Mouse (Mus musculus) B cell, adult 2 months (primary cell): Measurements from ENCODE around the gene Rreb1.
A peak's percentile ranks its signal among the peaks of the same experiment; 100 is the strongest.

ENCODE experiments used
- DNase-seq, 2 experiments: peaks; one replicate each; pipeline ENCODE4 v3.0.0; 2022

The Rreb1 gene

DNA sequence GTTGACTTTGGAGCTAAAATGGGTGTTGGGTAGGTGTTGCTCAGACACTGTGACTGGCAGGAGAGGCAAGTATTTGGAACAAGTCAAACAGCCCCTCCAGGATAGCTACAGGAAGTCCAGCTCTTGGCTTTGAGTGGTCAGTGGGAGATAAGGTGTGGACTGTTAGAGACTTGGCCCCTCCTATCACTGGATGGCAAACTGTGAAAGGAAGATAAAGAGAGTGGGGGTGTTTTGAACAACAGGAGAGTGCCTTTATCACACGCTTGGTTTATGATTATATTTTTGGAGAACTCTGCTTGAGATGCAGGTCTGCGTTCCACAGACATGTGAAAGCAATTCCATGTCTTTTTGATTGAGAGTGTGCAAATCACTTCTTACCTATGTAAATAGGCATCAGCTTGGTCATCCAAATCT lies 100.7 kb downstream of the Rreb1 start:
- DNase-seq, result no peak

DNA sequence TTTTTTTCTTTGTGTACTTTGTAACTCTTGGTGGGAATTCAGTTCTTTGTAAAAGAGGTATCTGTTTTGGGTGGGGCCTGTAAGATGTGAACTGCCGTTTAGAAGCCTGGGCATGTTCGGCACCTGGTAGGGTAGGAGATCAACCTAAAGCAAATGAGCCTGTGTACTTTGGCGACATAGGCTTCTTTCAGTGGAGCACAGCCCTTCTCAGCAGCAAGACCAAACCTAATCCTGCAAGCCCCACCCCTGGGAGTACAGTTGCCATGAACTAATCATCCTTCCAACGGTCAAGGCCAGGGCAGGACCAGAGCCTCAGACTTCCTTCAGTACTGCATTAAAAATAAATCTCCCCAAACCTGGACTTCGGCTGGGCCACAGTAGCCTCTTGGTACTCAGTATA lies 101.4 kb downstream of the Rreb1 start:
- DNase-seq, result no peak

DNA sequence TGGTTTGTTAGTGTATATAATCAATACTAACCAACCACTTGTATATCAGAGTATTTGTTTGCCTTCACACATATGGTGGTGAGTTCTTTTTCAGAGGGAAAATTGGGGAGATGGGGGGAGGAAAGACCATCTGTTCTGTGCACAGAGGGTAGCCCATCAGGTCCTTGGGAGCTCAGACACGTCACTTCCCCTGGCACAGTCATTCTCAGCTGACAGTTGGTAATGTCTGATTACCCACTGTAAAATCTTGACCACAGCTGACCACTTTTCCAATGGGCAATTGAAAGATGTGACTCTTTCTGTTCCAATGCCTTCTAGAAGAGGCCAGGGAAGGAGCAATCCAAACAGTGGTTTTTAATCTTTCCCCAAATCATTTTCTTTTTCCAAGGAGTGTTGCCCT lies 101.8 kb downstream of the Rreb1 start:
- DNase-seq, result no peak

DNA sequence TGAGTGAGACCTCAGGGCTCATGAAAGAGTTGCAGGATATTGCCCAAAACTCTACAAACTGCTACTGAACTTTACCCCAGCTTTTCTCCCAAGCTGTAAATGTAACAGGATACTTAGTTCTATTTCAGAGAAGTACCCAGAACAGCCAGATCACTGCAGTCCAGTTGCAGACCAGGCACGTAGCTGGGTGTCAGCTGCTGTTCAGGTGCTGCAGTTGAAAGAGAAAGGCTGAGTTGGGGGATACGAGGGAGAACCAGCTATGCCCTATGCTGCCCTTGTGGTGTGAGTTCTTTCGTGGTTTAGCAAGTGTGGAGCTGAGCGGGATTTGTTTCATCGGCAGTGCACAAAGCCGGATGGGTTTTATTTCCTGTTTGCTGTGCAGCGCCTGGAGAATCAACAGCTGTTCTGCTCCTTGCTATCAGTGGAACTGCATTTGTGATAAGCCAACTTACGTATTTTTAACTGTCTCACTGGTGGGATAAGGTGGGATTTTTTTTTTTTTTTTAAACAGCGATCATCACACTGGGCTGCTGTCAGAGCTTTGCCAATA lies 102.5 kb downstream of the Rreb1 start:
- DNase-seq, result peak in 1 of 2 experiments; percentile 27

DNA sequence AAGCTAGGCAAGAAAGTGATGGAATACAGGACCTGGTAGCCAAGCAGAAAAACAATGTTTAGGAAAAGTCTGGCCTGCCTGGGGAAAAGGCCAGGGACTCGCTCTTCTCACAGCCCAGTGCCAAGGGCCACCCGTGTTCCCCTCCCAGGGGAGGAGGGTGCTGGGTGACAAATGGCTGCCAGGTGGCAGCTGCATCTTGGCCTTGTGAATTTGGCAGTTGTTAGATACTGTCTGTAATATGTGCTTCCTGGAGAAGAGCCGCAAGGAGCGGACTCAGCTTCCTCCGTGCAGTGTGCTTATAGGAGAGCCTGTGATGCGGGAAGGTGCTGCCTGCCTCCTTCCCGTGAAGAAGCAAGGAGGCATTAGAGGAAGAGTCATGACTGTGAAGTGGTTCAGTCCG lies 104.3 kb downstream of the Rreb1 start:
- DNase-seq, result no peak

DNA sequence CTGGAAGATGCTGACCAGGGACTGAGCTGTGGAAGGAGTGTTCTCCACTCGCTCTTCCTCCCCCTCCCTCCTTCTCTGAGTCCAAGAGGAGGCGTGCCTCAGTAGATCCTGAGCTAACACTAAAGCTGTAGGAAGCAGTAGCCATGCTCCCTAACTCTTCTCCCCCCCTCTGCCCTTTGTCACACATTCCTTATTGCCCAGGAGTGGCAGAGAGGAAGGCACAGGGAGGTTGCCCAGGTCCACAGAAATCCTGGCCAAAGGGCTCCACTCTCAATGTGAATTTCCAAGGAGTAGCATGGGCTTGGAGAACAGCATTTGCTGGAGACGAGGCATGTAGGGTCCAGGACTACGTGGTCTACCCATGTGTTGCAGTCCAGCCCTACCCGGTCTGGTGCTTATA lies 104.8 kb downstream of the Rreb1 start:
- no peak for DNase-seq

DNA sequence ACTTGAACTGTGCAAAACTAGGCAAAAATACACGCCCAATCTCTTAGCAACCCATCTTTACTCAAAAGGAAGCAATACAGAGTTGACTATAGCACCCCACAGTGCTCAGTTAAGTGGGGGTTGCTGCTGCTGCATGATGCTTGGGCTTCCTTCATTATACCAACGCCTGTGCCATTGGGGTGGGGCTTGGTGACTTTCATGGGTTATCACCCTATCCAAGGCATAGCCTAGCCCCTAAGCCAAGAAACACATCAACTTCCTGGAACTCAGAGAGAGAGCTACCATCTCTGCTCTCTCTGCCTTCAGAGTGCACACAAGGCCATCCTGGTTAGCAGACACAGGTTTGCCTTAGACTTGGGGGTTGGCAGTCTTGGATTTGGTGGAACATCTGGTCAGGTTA lies 107.2 kb downstream of the Rreb1 start:
- no peak for DNase-seq

DNA sequence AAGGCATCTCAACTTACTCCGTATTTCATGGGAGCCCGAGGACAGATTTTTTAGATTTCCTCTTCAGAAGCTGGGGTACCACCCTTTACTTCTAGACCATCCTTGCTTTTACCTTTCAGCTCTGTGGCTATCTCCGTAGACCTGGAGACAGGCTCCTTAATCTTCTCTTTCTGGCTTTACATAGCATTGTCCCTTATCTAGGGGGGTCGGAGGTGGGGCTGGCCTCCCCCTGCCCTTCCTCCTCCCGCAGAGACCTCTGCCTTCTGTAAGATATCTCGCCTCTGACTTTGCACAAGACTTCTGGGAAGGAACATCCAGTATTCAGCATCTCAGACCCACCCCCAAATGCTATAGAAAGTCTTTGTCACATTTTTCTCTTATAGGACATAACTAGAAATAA lies 107.8 kb downstream of the Rreb1 start:
- DNase-seq, result no peak

DNA sequence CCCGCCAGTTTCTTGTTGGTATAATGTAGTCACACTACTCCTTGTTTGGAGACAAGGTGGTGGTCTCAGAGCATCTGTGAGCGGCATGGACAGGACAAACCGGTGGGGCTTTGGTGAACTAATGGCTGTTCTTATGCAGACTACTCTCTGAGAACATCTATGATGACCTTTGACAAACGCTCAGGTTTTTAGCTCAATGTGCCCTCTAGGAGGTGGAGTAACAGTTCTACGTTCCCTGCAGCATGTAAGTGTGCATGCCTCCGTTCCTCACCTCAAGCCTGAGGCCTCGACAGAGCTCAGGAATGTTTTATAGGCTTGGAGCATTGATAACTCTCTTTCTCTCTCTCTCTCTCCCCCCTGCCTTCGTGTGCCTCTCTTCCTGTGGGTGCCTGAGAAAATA lies 116.6 kb downstream of the Rreb1 start:
- no peak for DNase-seq

DNA sequence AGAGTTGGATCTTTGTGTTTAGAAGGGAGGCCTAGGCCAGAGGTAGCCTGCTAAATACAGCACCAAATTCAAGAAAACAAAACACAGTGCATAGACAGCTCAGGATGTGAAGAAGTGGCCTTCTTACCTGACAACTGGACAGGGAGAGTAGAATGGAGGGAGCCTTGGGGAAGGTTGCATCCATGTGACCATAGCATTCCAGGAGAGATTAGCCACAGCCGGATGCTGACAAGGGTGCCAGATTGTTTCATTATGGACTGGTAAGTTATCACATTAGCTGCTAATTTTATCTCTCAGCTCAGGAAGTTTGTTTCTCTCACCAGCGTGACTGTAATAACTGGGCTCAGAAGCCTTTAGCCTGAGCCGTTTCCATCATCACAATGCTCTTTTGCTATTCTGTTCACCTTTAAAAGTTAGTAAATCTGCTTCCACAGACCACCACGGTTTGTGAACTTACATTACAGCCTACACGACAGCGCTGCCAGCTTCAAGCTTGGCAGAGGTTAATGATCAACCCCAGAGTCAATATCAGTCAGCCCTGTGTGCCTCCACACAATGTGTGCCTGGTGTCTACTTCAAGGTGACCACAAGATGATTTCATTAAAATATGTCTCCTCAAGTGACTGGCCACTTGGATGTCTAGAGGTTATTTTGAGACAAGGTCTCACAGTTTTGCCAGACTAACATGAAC lies 117.5 kb downstream of the Rreb1 start:
- no peak for DNase-seq

DNA sequence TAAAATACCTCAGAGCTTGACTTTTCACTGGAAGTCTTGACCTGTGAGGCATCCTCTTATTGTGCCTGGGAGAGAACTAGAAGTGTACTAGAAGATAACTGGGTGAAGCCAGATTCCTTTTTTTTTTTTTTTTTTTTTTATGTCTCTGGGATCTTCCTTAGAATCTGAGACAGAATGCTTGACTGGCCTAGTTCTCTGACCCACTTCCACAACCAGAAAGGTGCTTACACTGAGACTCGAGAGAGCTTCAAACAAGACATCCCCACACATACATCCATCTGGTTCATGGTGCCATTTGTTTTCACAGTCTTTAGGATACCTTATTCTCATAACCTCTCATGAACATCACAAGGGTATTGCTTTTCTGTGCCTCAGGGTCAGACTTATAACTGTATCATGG lies 118.2 kb downstream of the Rreb1 start:
- no peak for DNase-seq

DNA sequence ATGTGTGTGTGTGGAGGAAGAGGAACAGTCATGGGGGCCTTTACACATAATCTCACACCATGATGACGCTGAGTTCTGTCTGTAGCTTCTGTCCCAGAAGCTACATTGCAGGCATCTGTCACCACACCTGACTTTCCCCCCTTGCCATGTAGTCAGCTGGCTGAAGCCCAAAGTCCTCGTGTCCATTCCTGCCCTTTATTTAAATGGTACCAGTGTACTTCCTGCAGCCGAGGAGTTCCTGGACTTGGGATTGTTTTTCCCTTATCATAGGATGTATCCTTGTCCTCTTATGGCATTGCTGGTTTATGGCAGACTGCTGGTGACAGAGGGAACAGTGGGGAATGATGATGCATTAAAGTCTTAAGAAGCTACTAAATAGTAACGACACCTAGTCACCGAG lies 120.6 kb downstream of the Rreb1 start:
- no peak for DNase-seq

DNA sequence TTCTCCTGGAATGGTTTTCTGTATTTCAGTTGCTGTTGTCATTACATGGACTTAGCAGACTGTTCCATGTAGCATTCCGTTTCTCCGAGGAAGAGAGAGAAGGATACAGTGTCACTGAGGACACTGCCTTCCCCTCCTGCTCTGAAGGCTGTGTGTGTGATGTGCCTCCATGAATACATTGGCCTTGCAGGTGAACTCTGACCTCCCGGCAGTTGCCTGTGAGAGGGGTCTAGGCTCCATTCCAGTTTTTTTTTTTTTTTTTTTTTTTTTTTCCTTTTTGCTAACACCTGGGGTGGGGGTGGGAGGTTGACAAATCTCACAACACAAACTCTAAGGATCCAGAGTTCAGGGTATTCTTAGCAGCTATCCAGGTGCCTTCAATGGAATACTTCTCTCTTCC lies 124.8 kb downstream of the Rreb1 start:
- DNase-seq, result no peak

DNA sequence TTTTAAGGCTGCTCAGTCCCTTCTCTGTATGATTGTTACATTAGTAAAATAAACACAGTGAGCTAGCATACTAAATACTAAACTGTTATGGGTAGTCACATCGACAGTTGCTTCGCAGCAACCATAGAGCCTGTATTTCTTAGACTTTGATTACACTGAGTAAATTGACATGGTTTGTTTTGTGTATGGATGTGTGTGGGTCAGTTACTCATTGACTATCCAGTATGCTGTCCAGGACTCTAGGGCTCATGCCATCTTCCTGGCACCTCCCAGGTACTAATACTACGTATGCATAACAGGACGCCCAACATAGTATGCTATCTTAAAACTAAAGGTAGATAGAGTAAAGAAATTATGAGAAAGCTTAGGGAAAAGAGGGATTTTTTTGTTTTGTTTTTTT lies 125.3 kb downstream of the Rreb1 start:
- no peak for DNase-seq

DNA sequence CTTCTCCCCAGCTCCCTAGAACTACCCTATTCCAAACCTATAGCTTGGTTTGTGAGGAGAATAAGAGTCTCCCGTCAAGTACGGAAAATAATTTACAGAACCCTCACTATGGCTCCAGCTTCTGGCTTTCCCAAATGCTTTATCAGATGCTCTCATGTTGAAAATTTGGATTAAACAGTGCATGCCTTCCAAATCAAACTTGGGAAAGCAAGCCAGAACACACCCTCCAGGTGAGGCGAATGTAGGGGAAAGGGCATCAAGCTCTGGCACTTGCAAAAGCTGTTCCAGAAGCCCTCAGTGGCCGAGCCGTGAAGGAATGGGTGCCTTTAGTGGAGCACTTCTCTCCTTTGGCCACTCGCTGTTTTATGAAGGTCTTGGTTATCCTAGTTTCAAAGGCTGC lies 126.2 kb downstream of the Rreb1 start:
- no peak for DNase-seq

DNA sequence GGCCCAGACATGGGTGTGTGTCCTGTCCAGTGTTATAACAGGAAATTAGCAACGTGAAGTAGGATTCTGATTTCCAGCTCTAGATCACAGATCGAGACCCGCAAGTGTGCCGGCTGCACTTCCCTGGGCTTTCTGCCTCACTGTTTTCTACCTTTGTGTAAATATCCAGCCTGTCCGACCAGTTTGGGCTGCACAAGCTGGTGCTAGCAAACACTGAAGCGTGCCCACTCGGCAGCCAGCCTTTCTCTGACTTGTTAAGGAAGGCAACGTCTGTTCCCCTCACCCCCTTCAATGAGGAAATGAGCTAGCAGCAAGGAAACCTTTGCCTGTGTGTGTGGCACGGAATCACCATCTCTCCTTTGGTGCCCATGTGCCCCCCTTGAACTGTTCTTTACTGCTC lies 129.9 kb downstream of the Rreb1 start:
- DNase-seq, result no peak

DNA sequence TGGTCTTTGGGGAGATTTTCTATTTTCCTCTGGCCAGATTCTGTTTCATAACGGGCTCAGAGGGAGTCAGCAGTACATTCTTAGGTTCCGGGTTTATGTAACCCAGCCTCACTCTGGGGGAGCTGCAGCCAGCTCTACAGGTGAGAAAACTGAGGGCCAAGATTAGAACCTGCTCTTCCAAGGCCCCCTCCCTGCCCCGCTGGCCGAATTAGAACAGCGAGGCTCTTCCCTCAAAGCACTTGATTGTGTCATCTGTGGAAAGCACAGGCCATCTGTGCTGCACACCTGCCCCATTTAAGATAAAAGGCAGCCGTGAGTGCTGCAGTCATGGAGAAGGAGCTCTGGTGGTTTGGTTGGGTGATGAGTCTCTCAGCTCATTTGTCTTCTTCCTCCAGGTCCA lies 130.3 kb downstream of the Rreb1 start:
- DNase-seq, result no peak

DNA sequence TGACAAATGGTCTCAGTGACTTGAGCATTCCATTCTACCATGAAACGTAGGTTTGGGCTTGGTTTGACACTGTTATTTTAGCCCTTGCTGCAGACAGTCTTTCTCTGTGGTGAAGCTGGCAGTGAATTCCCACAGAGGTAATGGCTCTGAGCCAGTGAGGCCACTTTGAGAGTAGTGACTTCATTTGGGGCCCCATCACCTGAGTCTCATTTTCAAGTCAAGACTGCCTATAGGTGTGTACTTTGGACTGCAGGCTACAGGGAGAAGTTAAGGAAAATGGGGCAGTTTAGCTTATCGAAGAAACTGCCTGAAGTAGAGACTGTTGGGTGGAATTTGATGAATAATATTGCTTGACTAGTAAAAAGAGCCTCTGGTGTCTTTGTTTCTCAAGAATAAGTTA lies 131.0 kb downstream of the Rreb1 start:
- DNase-seq, result no peak

DNA sequence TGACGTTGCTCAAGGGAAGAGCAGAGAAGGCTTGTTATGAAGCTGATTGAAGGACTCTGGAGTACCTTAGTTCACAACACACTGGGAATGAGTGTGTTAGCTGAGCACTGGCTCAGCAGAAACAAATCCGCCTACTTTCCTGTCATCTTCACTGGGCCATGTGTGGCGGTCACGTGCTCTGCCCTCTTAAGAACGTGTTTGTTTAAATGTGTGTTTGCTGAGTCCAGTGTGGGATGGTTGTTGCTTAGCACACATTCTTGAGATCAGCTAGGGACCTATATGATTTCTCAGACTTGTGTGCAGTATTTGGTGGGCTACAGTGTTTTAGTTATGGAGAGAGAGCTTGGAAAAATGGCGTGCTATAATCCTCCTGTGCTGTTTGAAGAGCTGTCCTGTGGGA lies 133.8 kb downstream of the Rreb1 start:
- no peak for DNase-seq

DNA sequence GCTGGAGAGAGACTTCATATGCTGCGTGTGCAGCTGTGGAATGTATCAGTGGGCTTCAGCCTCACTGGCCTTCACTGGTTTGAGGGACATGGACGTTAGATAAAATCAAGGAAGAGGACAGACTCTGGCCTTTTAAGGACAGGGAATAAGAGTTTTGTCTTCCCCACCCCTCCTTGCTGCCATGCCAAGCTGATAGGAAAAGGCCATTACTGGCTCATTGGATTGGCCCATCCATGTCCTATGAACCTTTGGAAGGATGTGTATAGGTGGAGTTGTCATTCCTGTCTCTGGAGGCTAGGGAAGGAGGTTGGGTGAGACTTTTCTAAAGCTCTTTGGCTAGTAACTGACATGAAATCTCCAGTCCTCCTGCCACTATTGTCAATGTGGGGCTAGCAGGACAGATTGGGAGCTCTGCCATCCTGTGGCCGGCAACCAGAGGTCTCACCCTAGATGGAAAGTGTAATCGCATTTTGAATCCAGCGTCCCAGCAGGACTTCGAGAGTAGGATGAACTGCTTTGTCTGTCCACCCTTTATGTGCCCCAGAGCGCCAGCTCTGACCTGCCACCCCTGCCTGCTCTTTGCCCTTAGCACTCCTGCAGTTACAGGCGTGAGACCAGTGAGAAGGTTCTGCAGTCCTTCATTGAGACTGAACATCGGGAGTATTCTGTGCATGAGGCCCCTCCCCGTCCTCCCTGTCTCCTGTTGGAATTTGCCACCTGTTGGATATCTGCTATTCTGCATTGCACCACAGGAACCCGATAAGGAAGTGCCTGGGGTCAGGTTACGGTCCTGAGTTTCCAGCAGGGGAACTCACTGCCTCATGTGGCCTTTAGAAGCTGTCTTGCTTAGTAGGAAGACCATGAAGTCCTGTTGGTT lies 134.6 kb downstream of the Rreb1 start:
- DNase-seq, result no peak

DNA sequence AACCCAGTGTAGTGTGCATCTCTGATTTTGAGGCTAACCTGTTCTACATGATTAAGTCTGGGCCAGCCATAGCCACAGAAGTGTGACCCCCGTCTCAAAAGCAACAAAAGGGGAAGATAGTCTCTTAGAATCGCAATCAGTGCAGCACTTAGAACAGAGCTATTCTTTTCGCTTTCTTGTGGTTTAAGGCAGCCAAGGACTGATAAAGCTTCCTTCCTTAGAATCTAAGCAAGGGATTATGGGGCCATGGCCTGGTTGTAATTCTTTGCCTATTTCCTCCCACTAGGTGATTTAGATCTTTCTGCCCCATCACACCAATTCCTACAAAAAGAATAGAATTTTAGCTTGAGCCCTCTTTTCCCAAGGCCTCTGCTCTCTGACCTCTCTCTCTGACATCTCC lies 135.8 kb downstream of the Rreb1 start:
- DNase-seq, result peak in 1 of 2 experiments; percentile 11

DNA sequence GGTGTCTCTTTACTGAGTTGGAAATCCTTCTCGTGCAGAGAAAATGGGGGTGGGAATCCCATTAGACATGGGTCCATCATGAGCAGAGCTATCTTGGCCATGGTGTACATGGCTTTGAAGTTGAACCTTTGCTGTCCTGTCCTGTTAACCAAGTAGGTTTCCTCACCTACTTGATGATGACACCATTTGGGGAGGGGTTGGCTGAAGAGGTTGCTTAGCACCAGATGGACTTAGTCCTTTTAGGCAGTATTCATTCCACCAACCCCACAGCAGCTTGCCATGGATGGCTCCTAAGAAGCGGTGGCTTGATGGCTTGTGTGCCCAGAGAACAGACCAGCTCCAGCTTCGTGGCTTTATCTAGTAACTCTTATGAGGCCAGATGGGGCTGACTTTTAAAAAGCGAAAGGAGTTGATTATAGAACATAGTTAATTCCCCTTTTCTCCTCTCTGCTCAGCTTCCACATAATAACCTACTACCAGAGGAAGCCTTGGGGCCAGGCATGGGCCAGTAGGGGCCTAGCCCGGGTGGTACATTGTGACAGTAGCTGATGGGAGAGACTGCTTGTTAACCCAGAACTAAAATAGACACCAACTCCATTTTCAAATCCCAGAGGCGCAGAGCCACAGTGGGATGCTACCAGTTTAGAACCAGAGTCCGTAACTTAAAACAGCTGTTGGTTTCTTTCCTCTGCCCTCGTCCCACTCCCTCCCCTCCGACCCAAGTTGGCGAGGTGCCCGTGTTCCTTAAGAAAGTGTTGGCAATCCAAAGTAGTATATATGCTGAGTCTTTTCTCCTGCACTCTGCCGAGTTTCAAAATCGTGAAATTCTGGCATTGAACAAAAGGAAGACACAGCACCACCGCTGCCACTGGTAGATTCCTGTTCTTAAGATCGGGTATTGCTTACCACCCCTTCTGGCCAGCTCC lies 140.4 kb downstream of the Rreb1 start:
- no peak for DNase-seq

DNA sequence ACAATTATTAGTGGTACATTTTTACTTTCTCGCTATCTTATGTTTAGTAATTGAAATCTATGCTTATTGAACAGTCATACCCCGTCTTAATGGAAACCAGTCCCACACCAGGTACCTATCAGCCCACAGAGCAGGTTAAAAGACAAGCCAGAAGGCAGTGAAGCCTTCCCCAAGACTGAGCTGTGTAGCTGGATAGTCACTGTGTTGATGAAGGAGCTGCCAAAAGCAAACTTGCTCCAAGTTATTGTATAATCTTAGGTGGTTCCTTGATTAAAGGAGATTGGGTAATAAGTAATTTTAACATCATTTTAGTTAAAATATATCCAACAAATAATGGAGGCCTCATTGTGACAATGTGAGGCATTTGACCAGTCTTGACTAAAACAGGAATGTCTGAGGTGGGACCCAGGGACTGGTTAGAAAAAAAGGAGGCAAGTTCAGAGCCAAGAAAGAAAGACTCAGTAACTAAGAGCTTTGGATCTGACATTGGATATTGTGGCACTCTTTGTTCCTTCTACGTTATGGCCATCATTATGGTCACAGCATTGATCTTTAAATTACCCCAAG lies 141.6 kb downstream of the Rreb1 start:
- DNase-seq, result no peak
